Mouse (Mus musculus) kidney, adult 2 months (tissue): ENCODE measurements at regions not wholly inside any gene's neighbourhood (a gene's known extent, or its start where the extent isn't known, plus 50 kb on each side); places are given as distances from the start of the nearest gene placed in this dataset.

ENCODE experiments used
- CTCF ChIP-seq: fragments of 200-500 bp; conservative IDR thresholded peaks from 2 replicates; pipeline ENCODE4 v1.5.1; 2011; ENCODE audit warnings: low read depth, mild to moderate bottlenecking, control low read depth, low read length, moderate library complexity, mixed read lengths; ENCODE audit not compliant: insufficient read depth, insufficient read length
- POLR2A ChIP-seq: fragments of 200-500 bp; IDR thresholded peaks from one replicate; pipeline ENCODE4 v1.6.1; 2011; ENCODE audit warnings: low read depth, low read length, control low read depth

DNA sequence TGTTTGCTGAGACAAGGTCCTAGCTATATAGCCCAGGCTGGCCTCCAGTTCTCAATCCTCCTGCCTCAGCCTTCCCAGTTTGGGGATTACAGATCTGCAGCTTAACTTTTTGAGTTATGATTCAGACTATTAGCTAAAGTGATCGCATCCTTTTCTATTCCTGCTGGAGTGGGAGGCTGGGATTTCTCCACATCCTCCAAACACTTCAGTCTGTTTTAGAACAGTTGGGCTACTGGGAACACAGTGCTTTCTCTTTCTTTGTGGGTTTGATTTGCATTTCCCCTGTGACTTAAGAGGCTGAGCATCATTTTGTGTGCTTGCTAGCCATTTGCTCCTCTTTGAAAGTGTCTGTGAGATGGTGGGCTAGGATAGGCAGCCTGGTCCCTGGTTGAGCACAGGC, 100.0 kb downstream of the Cct6b start:
- TF ChIP-seq POLR2A: no peak
- TF ChIP-seq CTCF: no peak
